Mouse (Mus musculus): ENCODE measurements around the gene Dnah6. TPM values are rescaled to one million over a fixed set of nuclear protein-coding genes. Genes with fewer than 3 reads are reported as not detected.

The Dnah6 gene
- polyA plus RNA-seq, 1 experiment from 2014 or later, result 0.14 TPM

GRCm38 (mm10) chr6:72969787-72970186, 251.7 kb downstream of the Dnah6 start:
- ATAC-seq (ENCODE audit: low FRiP score, low TSS enrichment), result no peak
- Histone ChIP-seq H3K9me3 (ENCODE audit: control insufficient read depth, low read length) (no peaks in the 10 kb centered on the region), H3K9ac (replicated peaks; ENCODE audit: low read length) (no peak overlapping the region), H3K36me3 (ENCODE audit: control insufficient read depth, insufficient read depth, low read length) (no peaks in the 10 kb centered on the region), H3K4me1 (ENCODE audit: control insufficient read depth, insufficient read depth, low read length) (no peaks in the 10 kb centered on the region), H3K27ac (replicated peaks; ENCODE audit: low read depth, low read length) (no peak overlapping the region), H3K4me3 (replicated peaks; ENCODE audit: low read depth, low read length) (no peak overlapping the region), H3K27me3 (ENCODE audit: control insufficient read depth, insufficient read depth, low read length) (no peaks in the 10 kb centered on the region), H3K4me2 (ENCODE audit: low read length) (no peak overlapping the region)
- DNase-seq, result no peak
- 55% methylated on average over 3 of the region's 3 CpGs for WGBS

Other genes with a start within 250 kb of the Dnah6 start
- gene Suclg1, start 26.7 kb upstream of the Dnah6 start, polyA plus RNA-seq (2014; fragmentation: Nextera tagmentation; extraction: Ambion mirVana), result 148 and 154 TPM in 2 replicates
- not detected in 2 replicates for gene 4931417E11Rik, start 248.0 kb upstream of the Dnah6 start, polyA plus RNA-seq (2014; fragmentation: Nextera tagmentation; extraction: Ambion mirVana)

Measured in midbrain, embryonic 14.5 days (tissue).